14 mouse cellular contexts compared by ENCODE assay signal in the genomic region with DNA sequence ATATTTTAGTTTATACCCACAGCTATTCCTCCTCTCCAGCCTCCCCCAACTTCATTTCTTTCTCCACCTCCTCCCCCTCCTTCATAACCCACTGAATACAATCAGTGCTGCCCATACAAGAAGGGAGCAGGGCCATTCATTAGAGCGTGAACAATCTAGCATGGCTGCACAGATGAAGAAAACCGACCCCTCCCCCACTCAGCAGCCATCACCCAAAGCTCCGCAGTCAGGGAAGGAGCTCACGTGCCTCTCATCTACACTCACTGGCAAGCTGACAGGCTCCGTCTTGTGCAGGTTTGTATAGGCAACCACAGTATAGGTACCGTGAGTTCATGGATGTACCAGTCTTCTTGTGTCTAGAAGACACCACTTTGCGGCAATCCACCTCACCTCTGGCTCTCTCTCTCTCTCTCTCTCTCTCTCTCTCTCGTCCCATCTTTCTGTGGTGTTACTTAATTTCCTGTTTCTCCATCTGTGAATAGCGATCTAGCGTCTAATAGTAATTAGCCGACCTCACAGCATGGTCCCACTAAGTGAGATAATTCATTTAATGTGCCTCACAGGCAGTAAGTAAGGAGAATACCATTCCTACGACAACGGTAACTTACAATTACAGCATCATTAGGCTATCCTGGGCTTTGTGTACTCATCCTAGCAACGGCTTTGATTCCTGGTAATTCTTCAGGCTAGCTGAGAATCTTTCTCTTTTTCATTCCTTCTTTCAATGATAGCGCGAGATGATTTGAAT. TPM values are rescaled to one million over a fixed set of nuclear protein-coding genes. Genes with fewer than 3 reads are reported as not detected.
DNase-seq lines count a peak whose midpoint lies in the region; ATAC-seq lines count a peak whose summit lies in the region.
"Had no signal": no experiment of that assay in that cellular context is flagged by ENCODE, and none has a peak within 500 bp of the region (broad histone marks: within the 10 kb centered on the region; RNA-seq: fewer than 3 reads in every experiment).

No protein-coding gene starts in this region.

- WGBS in hindbrain, embryonic 11.5 days, result 61% methylated on average over 16 of the region's 16 CpGs
- WGBS in midbrain, embryonic 13.5 days, result 53% methylated on average over 16 of the region's 16 CpGs

- no peak overlapping the region for H3K4me3 ChIP-seq in hindbrain, embryonic 11.5 days (ENCODE audit: low read depth, low read length)
- no peak overlapping the region for H3K4me3 ChIP-seq in midbrain, embryonic 13.5 days (replicated peaks)
- H3K4me3 ChIP-seq: embryonic facial prominence, embryonic 15.5 days; gastrocnemius, adult 2 months had no signal

- H3K27me3 ChIP-seq in hindbrain, embryonic 11.5 days (ENCODE audit: control insufficient read depth, insufficient read depth, low read length), result no peaks in the 10 kb centered on the region
- no peaks in the 10 kb centered on the region for H3K27me3 ChIP-seq in midbrain, embryonic 13.5 days
- H3K27me3 ChIP-seq: embryonic facial prominence, embryonic 15.5 days had no signal

- no peak overlapping the region for H3K4me2 ChIP-seq in hindbrain, embryonic 11.5 days (replicated peaks; ENCODE audit: low read depth, low read length)
- peak overlapping the region; percentile 11; the same call in 1 of the 2 replicates for H3K4me2 ChIP-seq in midbrain, embryonic 13.5 days (replicated peaks)
- H3K4me2 ChIP-seq: embryonic facial prominence, embryonic 15.5 days; lung, embryonic 14.5 days had no signal

- peak; percentile 65 to 66 for DNase-seq in cerebellum, postnatal 10 days
- no peak for DNase-seq in cerebellum, adult 11 months
- DNase-seq in embryo, embryonic 11 days, result peak; percentile 64
- DNase-seq in hindbrain, embryonic 11.5 days (ENCODE audit: low spot score), result peak; percentile 77
- no peak for DNase-seq in adipocyte (ENCODE audit: low spot score)
- DNase-seq in gastrocnemius, postnatal 4 days (ENCODE audit: low spot score in 2 of 2), result no peak
- DNase-seq: gastrocnemius, adult 2 months; kidney, adult 9 months; lung, embryonic 14.5 days had no signal

- no peak overlapping the region for H3K9ac ChIP-seq in hindbrain, embryonic 11.5 days (ENCODE audit: low read depth, low read length)
- no peak overlapping the region for H3K9ac ChIP-seq in midbrain, embryonic 13.5 days (replicated peaks)
- H3K9ac ChIP-seq: embryonic facial prominence, embryonic 15.5 days; lung, embryonic 14.5 days had no signal

- peak; percentile 86 for ATAC-seq in hindbrain, embryonic 11.5 days (ENCODE audit: low FRiP score)
- ATAC-seq in midbrain, embryonic 13.5 days, result peak; percentile 79
- no peak for ATAC-seq in monocyte, adult 5-6 weeks (replicated peaks; ENCODE audit: insufficient number of reproducible peaks, low FRiP score, low TSS enrichment, poor library complexity, severe bottlenecking)

- peak overlapping the region; percentile 17; the same call in 1 of the 2 replicates for H3K27ac ChIP-seq in hindbrain, embryonic 11.5 days (ENCODE audit: low read depth, low read length)
- peak overlapping the region; percentile 75 for H3K27ac ChIP-seq in midbrain, embryonic 13.5 days
- H3K27ac ChIP-seq: embryonic facial prominence, embryonic 15.5 days; gastrocnemius, adult 2 months had no signal

- H3K36me3 ChIP-seq in hindbrain, embryonic 11.5 days (ENCODE audit: control insufficient read depth, insufficient read depth, low read length), result no peaks in the 10 kb centered on the region
- H3K36me3 ChIP-seq in midbrain, embryonic 13.5 days, result no peaks in the 10 kb centered on the region
- H3K36me3 ChIP-seq: embryonic facial prominence, embryonic 15.5 days had no signal

- H3K9me3 ChIP-seq in hindbrain, embryonic 11.5 days (ENCODE audit: control insufficient read depth, low read length), result no peaks in the 10 kb centered on the region
- no peaks in the 10 kb centered on the region for H3K9me3 ChIP-seq in midbrain, embryonic 13.5 days
- H3K9me3 ChIP-seq: embryonic facial prominence, embryonic 15.5 days had no signal

- H3K4me1 ChIP-seq in hindbrain, embryonic 11.5 days (replicated peaks; ENCODE audit: control insufficient read depth, insufficient read depth, low read length), result no peaks in the 10 kb centered on the region; the same call in 1 of the 2 replicates
- H3K4me1 ChIP-seq in midbrain, embryonic 13.5 days (replicated peaks), result peaks cover 19% of the 10 kb centered on the region

RNA-seq across cellular contexts. Expression of a gene that starts 53.6 kb away (rescaled TPM):
- polyA plus RNA-seq in hindbrain, embryonic 11.5 days (2014; fragmentation: Nextera tagmentation; extraction: Ambion mirVana), result not detected in 2 replicates
- polyA plus RNA-seq in midbrain, embryonic 13.5 days (2015; fragmentation: Nextera tagmentation; extraction: Ambion mirVana), result 0.13 TPM in 1 of 2 replicates, not detected in the other
- not detected for total RNA-seq in gastrocnemius, postnatal 4 days (2021)
- total RNA-seq in monocyte, adult 5-6 weeks (2017), result not detected in 3 replicates
- total RNA-seq: ES-E14; gastrocnemius, adult 2 months had no signal
- polyA plus RNA-seq: heart, embryonic 16.5 days; lung, embryonic 14.5 days had no signal

Comparison
In these comparisons a context has a peak if more than half of its experiments do, and no peak if none do; other contexts are left out.
1. DNase-seq: peak in cerebellum, postnatal 10 days (2 of 2), embryo, embryonic 11 days (single experiment) and hindbrain, embryonic 11.5 days (single experiment); none in cerebellum, adult 11 months (single experiment), adipocyte (single experiment) and gastrocnemius, postnatal 4 days (0 of 2).